Mouse (Mus musculus): ENCODE data around the gene Fgf11. TPM values are rescaled to one million over a fixed set of nuclear protein-coding genes. Genes with fewer than 3 reads are reported as not detected.

Gene Fgf11
- total RNA-seq, 1 experiment from 2014 or later, result not detected

DNA sequence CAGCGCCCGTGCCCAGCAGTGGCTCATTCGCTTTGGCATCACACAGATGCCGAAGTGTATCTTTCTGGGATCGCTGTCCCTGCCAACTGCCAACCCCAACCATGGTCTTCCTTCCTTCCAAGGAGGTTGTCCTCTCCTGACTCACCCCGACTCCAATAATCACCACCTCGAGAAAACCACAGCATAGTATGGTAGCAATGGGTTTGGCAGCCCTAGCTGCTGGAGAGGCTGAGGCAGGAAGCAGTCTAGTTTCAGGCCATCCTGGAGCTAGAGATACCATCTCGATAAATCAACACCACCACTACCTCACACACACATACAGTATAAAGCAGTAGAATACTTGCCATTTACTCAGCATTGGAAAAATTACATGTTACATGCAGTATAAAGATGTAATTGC, 17.2 kb upstream of the Fgf11 start:
- ATAC-seq (ENCODE audit: extremely low read depth, insufficient number of reproducible peaks, low FRiP score, poor library complexity, severe bottlenecking), result no peak

DNA sequence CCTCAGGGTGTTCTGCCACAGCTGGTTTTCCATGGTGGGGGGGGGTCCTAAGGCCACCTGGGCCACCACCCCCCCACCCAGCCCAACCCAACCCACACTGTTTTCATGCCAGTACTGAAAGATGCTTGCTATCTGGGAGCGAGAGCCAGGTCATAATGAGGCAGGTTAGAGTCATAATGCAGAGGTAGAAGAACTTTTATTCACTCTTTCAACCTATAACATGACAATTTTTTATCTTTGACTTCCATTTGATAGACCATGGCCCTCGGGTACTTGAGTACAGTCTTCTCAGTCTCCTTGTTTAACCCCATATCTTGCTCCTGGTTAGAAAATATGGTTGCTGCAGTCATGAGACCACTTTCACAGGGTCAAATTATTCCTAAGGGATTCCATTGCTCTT, 16.7 kb upstream of the Fgf11 start, which contains the start of gene Spem2:
TSS of gene Spem2 (minus strand) at position 101 of the 400 bp plus-strand sequence.
- ATAC-seq (ENCODE audit: extremely low read depth, insufficient number of reproducible peaks, low FRiP score, poor library complexity, severe bottlenecking), result no peak

DNA sequence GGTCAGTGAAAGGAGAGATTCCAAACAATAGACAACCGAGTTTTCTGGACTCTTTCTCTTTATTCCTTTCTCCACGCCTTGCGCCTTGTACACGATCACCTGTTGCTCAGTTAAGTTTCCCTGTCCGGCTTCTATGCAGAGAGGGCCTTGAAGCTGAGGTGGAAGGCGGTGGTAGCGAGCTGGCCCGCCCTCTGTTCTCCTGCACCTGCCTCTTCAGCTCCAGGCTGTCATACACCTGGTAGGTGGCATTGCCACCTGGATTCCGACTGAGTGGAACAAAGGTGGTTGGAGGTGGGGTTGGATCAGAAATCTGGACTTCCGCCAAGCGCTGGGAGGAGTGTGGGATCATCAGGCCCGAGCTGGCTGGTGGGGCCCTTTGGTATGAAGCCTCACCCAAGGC, 14.9 kb upstream of the Fgf11 start:
- no peak for ATAC-seq (ENCODE audit: extremely low read depth, insufficient number of reproducible peaks, low FRiP score, poor library complexity, severe bottlenecking)

DNA sequence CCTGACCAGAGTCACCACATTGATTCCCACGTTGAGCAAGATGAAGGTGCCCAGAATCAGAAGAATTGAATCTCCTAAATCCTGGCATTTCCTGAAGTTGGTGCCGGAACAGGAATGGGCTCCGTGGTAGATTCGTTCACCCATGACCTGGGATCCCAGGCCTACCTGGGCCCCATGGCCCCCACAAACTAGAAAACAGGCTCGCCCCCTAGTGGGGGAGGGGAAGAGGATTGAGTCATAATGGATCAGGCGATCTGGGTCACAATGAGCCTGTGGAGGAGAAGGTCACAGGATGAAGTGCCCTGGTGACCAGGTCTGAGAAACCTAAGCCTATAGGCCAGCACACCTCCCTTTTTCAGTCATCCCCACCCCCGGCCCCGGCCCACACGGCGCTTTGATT, 13.5 kb upstream of the Fgf11 start, which contains the start of gene Gm39566:
TSS of gene Gm39566 (minus strand) at position 144 of the 400 bp plus-strand sequence.
- no peak for ATAC-seq (ENCODE audit: extremely low read depth, insufficient number of reproducible peaks, low FRiP score, poor library complexity, severe bottlenecking)

DNA sequence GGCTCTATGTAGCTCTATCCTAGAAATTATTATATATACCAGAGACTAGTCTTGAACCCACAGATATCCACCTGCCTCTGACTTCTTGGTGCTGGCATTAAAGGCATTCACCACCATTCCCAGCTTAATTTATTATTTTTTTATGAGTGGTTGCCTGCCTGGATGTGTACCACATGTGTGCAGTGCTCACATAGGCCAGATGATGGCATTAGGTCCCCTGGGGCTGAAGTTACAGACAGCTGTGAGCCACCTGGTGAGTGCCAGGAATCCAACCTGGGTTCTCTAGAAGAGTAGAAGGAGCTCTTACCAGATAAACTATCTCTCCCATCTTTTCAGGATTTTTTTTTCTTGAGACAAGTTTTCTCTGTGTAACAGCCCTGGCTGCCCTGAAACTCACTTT, 8.6 kb upstream of the Fgf11 start:
- no peak for ATAC-seq (ENCODE audit: extremely low read depth, insufficient number of reproducible peaks, low FRiP score, poor library complexity, severe bottlenecking)

DNA sequence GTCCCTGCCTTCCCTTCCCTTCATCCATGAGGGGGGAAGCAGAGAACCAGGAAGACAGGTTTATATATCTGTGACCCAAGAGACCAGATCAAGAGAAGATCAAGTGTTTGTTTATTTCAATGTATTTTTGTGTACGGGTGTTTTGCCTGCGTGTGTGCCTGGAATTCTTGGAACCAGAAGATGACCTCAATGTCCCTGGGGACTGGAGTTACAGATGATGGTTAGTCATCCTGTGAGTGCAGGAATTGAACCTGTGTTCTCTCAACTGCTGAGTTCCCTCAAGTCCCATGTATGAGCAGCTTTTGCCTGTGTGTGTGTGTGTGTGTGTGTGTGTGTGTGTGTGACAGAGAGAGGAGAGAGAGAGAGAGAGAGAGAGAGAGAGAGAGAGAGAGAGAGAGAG, 6.0 kb upstream of the Fgf11 start:
- no peak for ATAC-seq (ENCODE audit: extremely low read depth, insufficient number of reproducible peaks, low FRiP score, poor library complexity, severe bottlenecking)

DNA sequence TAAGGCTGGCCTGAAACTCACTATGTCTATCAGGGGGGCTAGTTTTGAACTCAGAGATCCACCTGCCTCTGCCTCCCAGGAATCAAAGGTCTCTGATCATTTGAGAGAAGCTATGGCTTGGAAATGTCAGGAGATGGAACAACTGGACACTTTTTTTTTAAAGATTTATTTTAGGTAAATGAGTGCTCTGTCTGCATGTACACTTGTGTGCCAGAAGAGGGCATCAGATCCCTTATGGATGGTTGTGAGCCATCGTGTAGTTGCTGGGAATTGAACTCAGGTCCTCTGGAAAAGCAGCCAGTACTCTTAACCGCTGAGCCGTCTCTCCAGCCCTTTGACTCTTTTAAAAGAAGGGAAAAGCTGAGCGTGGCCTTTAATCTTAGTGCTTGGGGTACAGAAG, 4.7 kb upstream of the Fgf11 start:
- ATAC-seq (ENCODE audit: extremely low read depth, insufficient number of reproducible peaks, low FRiP score, poor library complexity, severe bottlenecking), result no peak

DNA sequence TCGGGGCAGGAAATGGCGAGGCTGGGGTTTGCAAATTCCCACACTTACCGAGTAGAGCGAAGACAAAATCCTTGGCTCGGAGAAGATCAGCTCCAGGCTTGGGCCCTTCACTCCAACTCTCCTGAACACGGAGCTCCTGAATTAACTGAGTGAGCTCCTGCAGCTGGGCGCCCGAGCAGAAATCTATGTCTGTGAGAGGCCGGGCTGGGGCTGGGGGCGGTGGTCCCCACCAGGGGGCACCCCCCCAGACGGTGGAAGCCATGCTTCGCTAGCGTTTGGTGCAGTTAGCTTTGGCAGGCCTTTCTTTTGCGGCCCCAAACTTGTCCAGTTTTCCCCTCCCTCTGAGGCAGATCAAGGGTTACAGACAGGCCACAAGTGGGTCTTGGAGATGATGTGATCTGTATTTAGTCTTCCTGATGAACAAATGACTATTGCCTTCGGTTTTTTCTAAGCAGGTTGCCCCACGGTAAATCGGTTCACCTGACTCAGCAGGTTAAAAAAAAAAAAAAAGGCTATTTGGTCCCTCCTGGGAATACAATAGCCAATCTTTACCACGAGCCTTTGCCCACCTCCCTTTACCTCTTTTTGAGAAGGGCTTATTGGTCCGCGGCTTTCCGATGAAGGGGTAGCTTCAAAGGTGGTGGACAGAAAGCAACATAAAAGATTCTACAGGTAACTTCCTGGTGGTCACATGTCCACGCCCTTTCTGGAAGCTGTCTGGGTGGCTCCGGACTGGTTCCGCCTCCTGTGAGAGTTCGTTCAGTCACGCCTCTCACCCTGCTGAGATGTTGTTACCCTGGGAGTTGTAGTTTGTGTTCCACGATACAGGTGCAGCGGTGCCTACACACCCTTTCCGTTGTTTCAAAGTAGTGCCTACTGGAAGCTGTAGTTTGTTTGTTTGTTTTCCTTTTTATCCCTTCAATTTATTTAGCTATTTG, 3.6 kb upstream of the Fgf11 start, which contains the start of gene Tmem102:
TSS of gene Tmem102 (minus strand) at position 653 of the 938 bp plus-strand sequence.
- no peak for ATAC-seq (ENCODE audit: extremely low read depth, insufficient number of reproducible peaks, low FRiP score, poor library complexity, severe bottlenecking)

DNA sequence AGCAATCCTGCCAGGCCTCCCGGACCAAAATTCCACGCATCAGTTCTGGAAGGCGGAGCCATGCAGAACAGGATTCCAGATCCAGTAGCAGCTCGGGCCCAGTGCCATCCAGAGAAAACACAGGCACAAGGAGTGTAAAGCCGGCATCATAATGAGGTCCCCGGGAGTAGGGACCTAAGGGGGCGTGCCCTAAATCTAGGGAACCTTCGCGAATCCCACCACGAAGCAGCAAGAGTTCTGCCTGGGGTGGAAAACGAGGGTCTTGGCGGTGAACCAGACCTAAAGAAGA, 2.9 kb upstream of the Fgf11 start:
- ATAC-seq (ENCODE audit: extremely low read depth, insufficient number of reproducible peaks, low FRiP score, poor library complexity, severe bottlenecking), result no peak

DNA sequence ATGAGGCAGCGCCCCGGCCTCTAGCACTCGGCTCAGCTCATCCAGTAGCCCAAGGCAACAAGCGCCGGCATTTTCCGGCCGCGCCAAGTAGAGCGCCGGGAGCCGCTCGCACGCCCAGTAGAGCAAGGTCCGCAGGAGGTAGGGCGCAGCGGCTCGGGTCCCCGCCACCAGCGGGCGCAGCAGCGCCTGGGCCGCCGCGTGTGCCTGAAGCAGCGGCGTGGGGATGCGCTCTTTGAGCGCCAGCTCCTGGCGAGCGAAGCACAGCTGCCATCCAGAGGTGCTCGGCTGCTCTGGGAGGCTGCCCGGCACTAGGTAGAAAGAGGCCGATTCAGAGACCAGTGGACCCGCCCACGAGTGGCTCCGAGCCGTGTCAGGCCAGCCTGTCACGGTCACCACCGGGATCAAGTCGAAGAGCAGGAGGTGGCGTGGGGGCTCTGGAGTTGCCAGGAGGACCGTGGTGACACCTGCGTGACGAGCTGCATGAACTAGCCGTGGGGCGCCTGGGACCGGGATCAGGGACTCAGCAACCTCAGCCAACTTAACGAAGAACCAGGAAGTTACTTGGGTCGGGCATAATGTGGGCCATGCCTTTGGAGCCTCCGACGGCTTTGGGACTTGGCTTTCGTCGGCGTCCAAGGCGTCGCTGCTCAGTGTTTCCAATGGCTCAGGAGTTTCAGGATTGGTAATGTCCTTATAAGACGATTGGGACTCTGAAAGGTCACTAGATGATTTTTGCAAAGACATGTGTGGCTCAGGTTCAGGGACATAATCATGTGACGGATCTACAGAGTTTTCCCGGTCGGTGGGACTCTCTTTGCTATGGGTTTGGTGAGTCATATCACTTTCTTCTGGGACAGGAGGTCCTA, 2.4 kb upstream of the Fgf11 start:
- peak; percentile 43 for ATAC-seq (ENCODE audit: extremely low read depth, insufficient number of reproducible peaks, low FRiP score, poor library complexity, severe bottlenecking)

DNA sequence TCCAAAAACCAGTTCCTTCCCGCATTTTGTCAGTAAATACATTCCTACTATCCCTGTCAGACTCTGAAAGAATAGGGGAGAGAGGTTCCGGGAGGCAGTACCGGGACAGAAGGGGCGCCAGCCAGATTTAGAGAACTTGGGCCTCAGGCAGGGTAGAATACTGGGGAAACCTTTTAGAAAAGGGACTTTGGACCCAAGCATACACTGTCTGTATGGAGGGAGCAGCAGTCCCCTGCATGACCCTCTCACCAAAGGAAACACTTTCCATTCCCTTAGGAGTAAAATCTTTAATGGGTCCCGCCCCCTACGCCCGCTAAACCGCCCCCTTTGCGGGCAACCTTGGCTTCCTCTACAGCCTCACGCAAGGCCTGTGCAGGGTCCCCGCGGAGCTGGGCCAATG, 1.7 kb upstream of the Fgf11 start:
- no peak for ATAC-seq (ENCODE audit: extremely low read depth, insufficient number of reproducible peaks, low FRiP score, poor library complexity, severe bottlenecking)

DNA sequence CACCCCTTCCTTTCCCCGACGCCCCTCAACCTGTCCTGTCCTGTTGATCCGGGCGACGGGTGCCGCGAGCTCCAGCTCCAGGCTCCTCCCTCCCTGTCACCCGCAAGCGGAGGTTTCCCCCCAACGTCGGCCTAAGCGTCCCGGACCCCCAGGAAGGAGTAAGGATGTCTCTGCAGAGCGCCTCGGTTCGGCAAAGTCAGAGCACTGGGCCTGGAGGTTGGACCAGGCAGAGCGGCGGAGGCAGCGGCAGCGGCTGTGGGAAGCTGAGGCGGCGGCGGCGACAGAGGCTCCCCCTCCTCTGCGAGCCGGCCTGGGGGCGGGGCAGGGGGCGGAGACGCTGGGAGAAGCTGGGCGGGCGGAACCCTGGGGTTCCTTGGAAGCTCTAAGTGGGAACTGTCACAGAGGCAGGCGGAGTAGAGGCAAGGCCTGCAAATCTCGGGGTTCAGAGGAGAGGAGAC, 1.0 kb upstream of the Fgf11 start:
- no peak for ATAC-seq (ENCODE audit: extremely low read depth, insufficient number of reproducible peaks, low FRiP score, poor library complexity, severe bottlenecking)

DNA sequence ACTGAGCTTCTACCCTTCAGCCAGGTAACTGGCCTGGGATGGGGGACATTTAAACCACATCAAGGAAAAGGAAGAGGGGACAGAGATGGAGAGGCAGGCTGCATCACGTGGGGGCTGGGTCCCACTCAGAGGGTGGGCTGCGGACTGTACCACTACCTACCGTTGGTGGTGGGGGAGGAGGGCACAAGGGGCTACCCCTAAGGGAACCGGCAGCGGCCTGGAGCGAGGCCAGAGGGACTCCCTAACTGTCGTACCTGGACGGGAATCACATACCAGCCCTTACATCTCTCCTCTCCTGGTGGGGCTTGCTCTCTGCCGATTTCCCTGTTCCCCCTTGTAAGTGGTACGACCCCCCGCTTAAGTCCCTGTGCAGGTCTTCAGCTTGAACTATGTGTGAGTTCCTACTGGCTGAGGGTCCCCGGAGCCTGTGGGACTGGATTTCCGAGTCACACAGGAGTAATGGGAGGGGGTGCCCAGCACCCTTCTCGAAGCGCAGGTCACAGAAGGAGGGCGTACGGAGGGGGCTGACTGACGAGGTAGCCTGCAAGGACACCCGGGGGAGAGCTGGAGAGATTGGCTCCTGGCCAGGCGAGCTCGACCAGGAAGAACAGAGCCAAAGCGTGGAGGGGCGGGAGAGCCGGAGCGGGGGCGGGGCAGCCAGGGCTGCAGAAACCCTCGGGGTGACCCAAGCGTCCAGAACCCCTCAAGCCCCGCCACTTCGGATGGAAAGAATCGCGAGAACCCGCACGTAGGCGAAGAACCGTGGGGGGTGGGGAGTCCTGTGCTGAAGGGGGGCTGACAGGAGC, 1.1 kb downstream of the Fgf11 start:
- ATAC-seq (ENCODE audit: extremely low read depth, insufficient number of reproducible peaks, low FRiP score, poor library complexity, severe bottlenecking), result no peak

DNA sequence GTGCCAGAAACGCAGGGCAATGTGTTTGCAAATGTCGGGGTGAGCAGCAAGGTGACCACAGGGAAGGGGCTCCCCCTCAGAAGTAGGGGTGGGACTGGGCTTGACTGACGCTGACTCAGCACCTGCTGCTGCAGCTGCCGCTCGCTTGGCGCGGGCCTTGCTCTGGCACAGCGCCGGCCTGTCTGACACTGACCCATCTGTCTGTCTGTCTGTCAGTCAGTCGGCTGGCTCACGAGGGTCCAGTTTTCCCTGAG, 1.6 kb downstream of the Fgf11 start:
- no peak for ATAC-seq (ENCODE audit: extremely low read depth, insufficient number of reproducible peaks, low FRiP score, poor library complexity, severe bottlenecking)

DNA sequence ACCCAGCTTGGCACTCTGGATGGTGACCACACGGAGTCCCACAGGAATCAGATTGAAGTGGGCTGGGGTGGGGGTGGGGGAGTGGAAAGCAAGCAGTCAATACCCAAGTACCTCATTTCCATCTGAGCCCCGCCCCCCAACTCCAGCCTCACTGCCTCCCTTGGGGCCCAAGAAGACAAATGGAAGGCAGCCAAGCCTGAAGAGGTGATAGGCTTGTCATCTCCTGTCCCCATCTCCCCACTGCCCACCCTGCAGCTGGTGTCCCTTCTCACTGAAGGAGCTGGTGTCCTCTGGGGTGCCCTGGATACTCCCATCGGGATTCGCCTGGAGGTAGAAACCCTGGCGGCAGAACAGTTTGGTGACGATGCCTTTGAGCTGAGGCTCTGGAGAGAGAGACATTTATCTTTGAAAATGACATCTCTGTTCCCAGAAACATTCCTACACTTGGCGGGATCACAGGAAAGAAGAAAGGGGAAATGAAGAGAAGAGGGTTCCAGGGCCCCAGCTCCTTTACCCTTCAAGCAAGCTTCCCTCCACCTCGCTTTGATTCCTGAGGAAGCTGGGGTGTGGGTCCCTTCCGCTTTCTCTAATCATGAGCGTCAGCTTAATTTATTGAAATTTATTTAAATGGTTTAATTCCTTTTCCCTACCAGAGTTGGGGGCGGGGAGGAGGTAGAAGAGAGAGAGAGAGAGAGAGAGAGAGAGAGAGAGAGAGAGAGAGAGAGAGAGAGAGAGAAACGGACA, 2.1 kb downstream of the Fgf11 start:
- no peak for ATAC-seq (ENCODE audit: extremely low read depth, insufficient number of reproducible peaks, low FRiP score, poor library complexity, severe bottlenecking)

DNA sequence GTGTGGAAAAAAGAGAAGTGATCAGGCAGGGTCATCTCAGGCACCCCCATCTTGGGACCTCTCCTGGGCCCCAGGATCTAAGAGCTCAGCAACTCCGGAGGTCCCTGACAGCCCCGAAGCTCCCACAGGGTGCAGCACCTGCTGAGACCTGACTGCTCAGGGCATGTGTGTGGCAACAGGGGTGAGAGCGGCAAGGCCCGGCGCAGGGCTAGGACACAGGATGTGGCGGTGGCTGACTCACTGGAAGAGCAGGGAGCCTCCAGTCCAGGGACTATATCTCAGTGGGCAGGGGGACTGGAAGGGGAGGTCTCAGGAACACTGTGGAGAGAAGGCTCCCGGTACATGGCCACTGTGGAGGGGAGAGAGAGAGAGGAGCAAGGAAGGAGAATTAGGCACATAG, 3.7 kb downstream of the Fgf11 start:
- no peak for ATAC-seq (ENCODE audit: extremely low read depth, insufficient number of reproducible peaks, low FRiP score, poor library complexity, severe bottlenecking)

DNA sequence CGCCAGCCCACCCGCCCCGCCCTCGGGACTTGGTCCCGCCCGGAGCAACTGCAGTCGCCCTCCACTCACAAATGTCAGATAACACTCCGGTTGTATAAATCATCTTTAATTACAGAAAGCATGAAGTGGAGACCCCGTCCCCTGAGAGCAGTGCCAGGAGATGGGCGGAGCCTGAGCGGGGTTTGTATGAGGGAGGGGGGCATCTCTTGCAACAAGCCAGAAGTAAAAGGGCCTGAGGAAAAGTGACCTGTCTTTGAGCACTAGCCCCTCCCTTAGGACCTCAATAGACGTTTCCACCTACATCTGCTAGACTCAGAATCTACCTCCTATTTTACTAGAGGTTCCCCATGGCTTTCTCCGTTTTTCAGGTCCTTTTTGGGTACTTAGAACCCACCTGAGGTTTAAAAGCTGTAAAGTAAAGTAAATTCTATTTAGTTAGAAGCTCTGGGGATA, 5.6 kb downstream of the Fgf11 start:
- ATAC-seq (ENCODE audit: extremely low read depth, insufficient number of reproducible peaks, low FRiP score, poor library complexity, severe bottlenecking), result no peak

DNA sequence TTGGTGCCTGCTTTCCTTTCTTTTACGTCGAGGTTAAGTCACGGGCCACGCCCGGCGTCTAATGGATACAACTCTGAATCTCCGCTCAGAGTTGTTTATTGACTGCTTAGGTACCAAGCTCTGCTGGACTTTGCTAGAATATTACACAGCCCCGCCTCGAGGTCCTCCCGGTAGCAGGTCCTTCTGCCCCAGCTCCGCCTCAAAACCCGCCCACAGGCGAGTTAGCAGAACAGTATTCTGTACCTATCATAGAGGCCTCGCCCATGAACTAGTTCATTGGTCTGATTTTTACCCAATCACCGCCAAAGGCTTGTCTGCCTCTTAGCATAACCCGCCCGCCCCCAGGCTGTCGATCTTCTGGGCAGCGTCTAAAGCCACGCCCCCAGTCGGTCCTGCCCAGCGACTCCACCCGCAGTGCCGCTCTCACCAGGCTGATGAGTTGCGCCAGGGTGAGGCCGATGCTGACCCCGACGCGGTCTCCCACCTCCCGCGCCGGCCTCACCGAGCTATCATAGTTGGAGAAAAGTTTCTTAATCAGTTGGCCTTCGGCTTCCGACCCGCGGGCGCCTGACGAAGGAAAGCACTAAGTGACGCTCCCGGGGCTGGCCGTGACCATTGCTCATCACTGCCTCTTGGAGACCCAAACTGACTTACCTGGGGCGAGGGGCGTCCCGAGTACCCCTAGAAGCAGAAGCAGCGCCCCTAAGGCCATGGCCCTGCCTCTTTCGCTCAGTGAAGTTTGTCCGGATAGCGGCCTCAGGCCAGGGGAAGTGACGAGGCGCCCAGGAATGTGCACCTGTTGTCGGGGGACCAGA, 6.3 kb downstream of the Fgf11 start, which contains the start of gene Chrnb1:
TSS of gene Chrnb1 (minus strand) at position 776 of the 815 bp plus-strand sequence.
- ATAC-seq (ENCODE audit: extremely low read depth, insufficient number of reproducible peaks, low FRiP score, poor library complexity, severe bottlenecking), result peak; percentile 96

Data from neutrophil, adult 5-6 weeks (primary cell).